Mouse (Mus musculus) CH12.LX (cell line): Measurements from ENCODE around the gene Mettl7a2. TPM values are rescaled to one million over a fixed set of nuclear protein-coding genes. Genes with fewer than 3 reads are reported as not detected.
A peak's percentile ranks its signal among the peaks of the same experiment; 100 is the strongest.
"Not testable (repeated sequence)": the region's sequence is repeated elsewhere in the genome, so short reads cannot be mapped to it uniquely, and the experiment has no call there.

Experiments used
- DNase-seq: peaks from one replicate; pipeline ENCODE4 v3.0.0-alpha.2; 2013; ENCODE audit errors: extremely low read depth
- H3K27ac ChIP-seq: 2 replicates; pipeline ENCODE4 v1.5.1; 2012; ENCODE audit warnings: low read depth, mild to moderate bottlenecking, control low read depth, moderate library complexity; ENCODE audit not compliant: insufficient read depth
- H3K27me3 ChIP-seq: replicated peaks from 2 replicates; pipeline ENCODE3; 2012; ENCODE audit warnings: inconsistent platforms
- H3K36me3 ChIP-seq, 2 experiments: replicated peaks in 1 of 2; 2 replicates each; pipeline versions ENCODE3 to v1.6.1; 2012; ENCODE audit warnings: inconsistent platforms in 1 of 2, low read length in 1 of 2, mild to moderate bottlenecking in 1 of 2, mixed read lengths in 1 of 2, moderate library complexity in 1 of 2; ENCODE audit not compliant: control insufficient read depth in 1 of 2, insufficient read depth in 1 of 2
- H3K4me1 ChIP-seq, 2 experiments: 2 replicates each; pipeline ENCODE4 v1.6.1; 2012; ENCODE audit warnings: inconsistent platforms in 1 of 2, moderate library complexity in 1 of 2; ENCODE audit not compliant: insufficient read depth in 2 of 2, control insufficient read depth in 1 of 2
- H3K4me2 ChIP-seq: 2 replicates; pipeline ENCODE4 v1.6.1; 2012; ENCODE audit warnings: low read depth, mild to moderate bottlenecking, control low read depth; ENCODE audit not compliant: poor library complexity, insufficient read depth, severe bottlenecking
- H3K4me3 ChIP-seq, 3 experiments: fragments of 150-350 bp in 1 of 3; sonication (generic) in 1 of 3; replicated peaks in 1 of 3; 2 replicates each; pipeline versions ENCODE3 to v1.5.1; 2011 to 2012; ENCODE audit warnings: low read depth in 2 of 3, low read length in 2 of 3, mild to moderate bottlenecking in 2 of 3, moderate library complexity in 2 of 3, control low read depth in 1 of 3, improper control_type of control experiment in 1 of 3, inconsistent platforms in 1 of 3, mixed read lengths in 1 of 3; ENCODE audit not compliant: poor library complexity in 1 of 3
- H3K79me2 ChIP-seq: replicated peaks from 2 replicates; pipeline ENCODE4 v1.6.1; 2012; ENCODE audit warnings: mild to moderate bottlenecking, moderate library complexity; ENCODE audit not compliant: control insufficient read depth, poor library complexity, insufficient read depth, severe bottlenecking; ENCODE audit errors: extremely low read depth
- H3K9ac ChIP-seq: 2 replicates; pipeline ENCODE4 v1.6.1; 2012; ENCODE audit warnings: low read depth, mild to moderate bottlenecking, control low read depth, moderate library complexity; ENCODE audit not compliant: insufficient read depth
- H3K9me3 ChIP-seq: replicated peaks from 2 replicates; pipeline ENCODE3; 2012; ENCODE audit warnings: low read length, inconsistent platforms, mixed read lengths
- CHD2 ChIP-seq: IDR thresholded peaks from 2 replicates; pipeline ENCODE4 v1.6.1; 2011; ENCODE audit warnings: low read length, improper control_type of control experiment
- CTCF ChIP-seq, 2 experiments: IDR thresholded peaks in 1 of 2; conservative IDR thresholded peaks in 1 of 2; 2 replicates each; pipeline ENCODE4 v1.5.1; 2011 to 2012; ENCODE audit warnings: low read depth in 2 of 2, low read length in 2 of 2, improper control_type of control experiment in 1 of 2, inconsistent platforms in 1 of 2, mild to moderate bottlenecking in 1 of 2, moderate library complexity in 1 of 2
- IRF4 ChIP-seq: IDR thresholded peaks from 2 replicates; pipeline ENCODE4 v1.6.1; 2014; ENCODE audit warnings: low read depth, mild to moderate bottlenecking, inconsistent platforms, low read length, improper control_type of control experiment
- MAZ ChIP-seq: IDR thresholded peaks from 2 replicates; pipeline ENCODE4 v1.6.1; 2012; ENCODE audit warnings: low read depth, mild to moderate bottlenecking, inconsistent platforms, low read length, improper control_type of control experiment, moderate library complexity
- MEF2A ChIP-seq: IDR thresholded peaks from 2 replicates; pipeline ENCODE4 v1.6.1; 2014; ENCODE audit warnings: low read depth, mild to moderate bottlenecking, inconsistent platforms, low read length, improper control_type of control experiment, borderline replicate concordance
- NRF1 ChIP-seq: IDR thresholded peaks from 2 replicates; pipeline ENCODE4 v1.6.1; 2014; ENCODE audit warnings: low read depth, mild to moderate bottlenecking, inconsistent platforms, low read length, improper control_type of control experiment, moderate library complexity
- POLR2AphosphoS2 ChIP-seq: IDR thresholded peaks from 2 replicates; pipeline ENCODE4 v1.6.1; 2011; ENCODE audit warnings: low read depth, low read length, improper control_type of control experiment
- RAD21 ChIP-seq: IDR thresholded peaks from 2 replicates; pipeline ENCODE4 v1.6.1; 2011; ENCODE audit warnings: low read depth, mild to moderate bottlenecking, low read length, improper control_type of control experiment, moderate library complexity
- SMC3 ChIP-seq: IDR thresholded peaks from 2 replicates; pipeline ENCODE4 v1.6.1; 2011; ENCODE audit warnings: low read depth, low read length, improper control_type of control experiment
- TBP ChIP-seq: conservative IDR thresholded peaks from 2 replicates; pipeline ENCODE4 v1.6.1; 2011; ENCODE audit warnings: low read depth, low read length, improper control_type of control experiment
- TCF12 ChIP-seq: IDR thresholded peaks from 2 replicates; pipeline ENCODE4 v1.6.1; 2014; ENCODE audit warnings: low read depth, mild to moderate bottlenecking, inconsistent platforms, low read length, improper control_type of control experiment
- USF1 ChIP-seq: IDR thresholded peaks from 2 replicates; pipeline ENCODE4 v1.6.1; 2014; ENCODE audit warnings: low read depth, mild to moderate bottlenecking, inconsistent platforms, low read length, improper control_type of control experiment
- dilution Hi-C: fragments of 300-500 bp; cut with MboI; formaldehyde crosslinking; loops from 2 replicates; pipeline ENCODE4 v1.14.3; 2020; ENCODE audit warnings: low sequenced_read_pairs; ENCODE audit not compliant: extremely low pct_unique_long_range_greater_than_20kb, extremely low pct_ligation_motif_present
- in situ Hi-C: fragments of 300-500 bp; cut with MboI; formaldehyde crosslinking; loops from 3 replicates; pipeline ENCODE4 v1.14.3; 2019; ENCODE audit warnings: low sequenced_read_pairs, low pct_ligation_motif_present, low pct_unique_long_range_greater_than_20kb, mixed read lengths
- polyA plus RNA-seq: library from polyadenylated mRNA; unstranded; fragments of >175 nt; gene quantifications from 2 replicates; pipeline ENCODE4 v1.2.1, GENCODE M21; 2012; ENCODE audit warnings: low read depth; ENCODE audit not compliant: insufficient read length
- total RNA-seq, 2 experiments: library from RNA; depleted of rRNA; stranded (reverse); fragments of 300-350 nt in 1 of 2; fragments of >200 nt in 1 of 2; gene quantifications; 2 replicates each; pipeline ENCODE4 v1.2.3; 2012 to 2014

The Mettl7a2 gene
- total and polyA plus RNA-seq, 3 experiments, result not detected

GRCm38 (mm10) chr15:100334629-100335028 is 18.4 kb upstream of the Mettl7a2 start, which contains the start of gene Mettl7a3:
Gene Mettl7a3, plus strand, starts transcription at chr15:100334929.
- H3K27me3 ChIP-seq, result no peaks in the 10 kb centered on the region
- H3K36me3 ChIP-seq, result no peaks in the 10 kb centered on the region
- H3K9me3 ChIP-seq, result no peaks in the 10 kb centered on the region
- TF ChIP-seq CHD2 (no peak), IRF4 (no peak), RAD21 (no peak), USF1 (no peak), TBP (no peak), TCF12 (no peak), MAZ (no peak), NRF1 (no peak), POLR2AphosphoS2 (no peak), MEF2A (no peak)
- H3K4me1 ChIP-seq, result no peaks in the 10 kb centered on the region
- no peak within 1 kb of the TSS for H3K4me2 ChIP-seq
- DNase-seq, result no peak
- dilution Hi-C loops (no loop called here), in situ Hi-C loops (no loop called here)
- H3K4me3 ChIP-seq, result no peak within 1 kb of the TSS
- no peaks in the 10 kb centered on the region for H3K79me2 ChIP-seq
- no peak within 1 kb of the TSS for H3K9ac ChIP-seq
- no peak within 1 kb of the TSS for H3K27ac ChIP-seq

GRCm38 (mm10) chr15:100337328-100337727 is 15.7 kb upstream of the Mettl7a2 start:
- H3K9ac ChIP-seq, H3K4me1 ChIP-seq, H3K4me3 ChIP-seq, DNase-seq, dilution Hi-C loops, H3K4me2 ChIP-seq, H3K27ac ChIP-seq, H3K36me3 ChIP-seq, H3K79me2 ChIP-seq, in situ Hi-C loops, H3K27me3 ChIP-seq, H3K9me3 ChIP-seq: not testable (repeated sequence)

- H3K27me3 ChIP-seq, H3K9me3 ChIP-seq, H3K4me3 ChIP-seq, in situ Hi-C loops, H3K79me2 ChIP-seq, dilution Hi-C loops, H3K4me2 ChIP-seq, H3K27ac ChIP-seq, H3K9ac ChIP-seq, H3K36me3 ChIP-seq, H3K4me1 ChIP-seq: not testable (repeated sequence)
- TF ChIP-seq CTCF (conservative IDR thresholded peaks at IDR 0.05 in 1 of 2, IDR thresholded peaks at IDR 0.05 in 1 of 2; ENCODE audit: low read depth in 2 of 2, low read length in 2 of 2) (peak in 1 of 2 experiments; percentile 56; a peak in 3 of 4 replicates), RAD21 (peak; percentile 29), SMC3 (peak; percentile 54)
- DNase-seq, result peak; percentile 54
Observed at GRCm38 (mm10) chr15:100337847-100338246, 15.2 kb upstream of the Mettl7a2 start.

GRCm38 (mm10) chr15:100341314-100341980 is 11.6 kb upstream of the Mettl7a2 start:
- H3K27me3 ChIP-seq, H3K4me2 ChIP-seq, in situ Hi-C loops, H3K36me3 ChIP-seq, H3K9ac ChIP-seq, H3K4me1 ChIP-seq, H3K4me3 ChIP-seq, H3K9me3 ChIP-seq, dilution Hi-C loops, H3K79me2 ChIP-seq, H3K27ac ChIP-seq, DNase-seq: not testable (repeated sequence)
